Mouse (Mus musculus): ENCODE measurements around the gene Creb1.
"Not testable (repeated sequence)": the region's sequence is repeated elsewhere in the genome, so short reads cannot be mapped to it uniquely, and the experiment has no call there.

Creb1 gene

DNA sequence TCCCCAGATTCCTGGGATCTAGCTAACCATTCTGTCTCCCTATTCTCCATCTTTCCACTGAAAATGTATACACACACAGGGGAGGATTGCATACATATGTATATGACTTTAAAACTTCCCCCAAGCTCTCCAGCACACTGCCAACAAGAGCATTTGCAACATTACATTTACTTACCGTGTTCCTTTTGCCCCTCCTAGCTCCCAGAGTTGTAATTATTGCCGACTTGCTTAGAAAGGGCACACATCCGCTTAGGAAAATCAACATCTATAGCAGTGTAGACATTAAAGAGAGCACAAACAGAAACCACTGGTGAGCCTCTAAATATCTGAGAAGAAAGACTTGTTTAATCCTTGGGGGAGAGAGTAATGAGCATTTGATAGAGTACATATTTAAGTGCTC lies 85.8 kb downstream of the Creb1 start:
- no peak for DNase-seq (ENCODE audit: low spot score)

DNA sequence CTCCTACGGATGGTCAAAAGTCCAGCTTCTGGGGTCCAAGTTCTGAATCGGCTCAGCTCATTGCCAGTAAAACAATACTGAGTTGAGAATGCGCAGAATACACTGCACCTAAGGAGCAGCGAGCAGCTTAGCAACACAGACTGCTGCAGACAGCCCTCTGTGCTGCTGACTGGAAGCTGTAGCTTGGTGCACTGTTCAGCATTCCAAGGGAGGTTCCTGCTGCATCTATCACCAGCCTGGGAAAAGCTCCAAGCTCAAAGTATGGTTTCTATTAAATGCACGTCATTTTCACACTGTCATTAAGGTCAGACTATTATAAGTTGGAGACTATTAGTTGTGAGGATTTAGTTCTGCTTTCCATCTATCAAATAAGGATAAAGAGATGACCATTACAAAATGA lies 88.7 kb downstream of the Creb1 start:
- DNase-seq (ENCODE audit: low spot score), result no peak

DNA sequence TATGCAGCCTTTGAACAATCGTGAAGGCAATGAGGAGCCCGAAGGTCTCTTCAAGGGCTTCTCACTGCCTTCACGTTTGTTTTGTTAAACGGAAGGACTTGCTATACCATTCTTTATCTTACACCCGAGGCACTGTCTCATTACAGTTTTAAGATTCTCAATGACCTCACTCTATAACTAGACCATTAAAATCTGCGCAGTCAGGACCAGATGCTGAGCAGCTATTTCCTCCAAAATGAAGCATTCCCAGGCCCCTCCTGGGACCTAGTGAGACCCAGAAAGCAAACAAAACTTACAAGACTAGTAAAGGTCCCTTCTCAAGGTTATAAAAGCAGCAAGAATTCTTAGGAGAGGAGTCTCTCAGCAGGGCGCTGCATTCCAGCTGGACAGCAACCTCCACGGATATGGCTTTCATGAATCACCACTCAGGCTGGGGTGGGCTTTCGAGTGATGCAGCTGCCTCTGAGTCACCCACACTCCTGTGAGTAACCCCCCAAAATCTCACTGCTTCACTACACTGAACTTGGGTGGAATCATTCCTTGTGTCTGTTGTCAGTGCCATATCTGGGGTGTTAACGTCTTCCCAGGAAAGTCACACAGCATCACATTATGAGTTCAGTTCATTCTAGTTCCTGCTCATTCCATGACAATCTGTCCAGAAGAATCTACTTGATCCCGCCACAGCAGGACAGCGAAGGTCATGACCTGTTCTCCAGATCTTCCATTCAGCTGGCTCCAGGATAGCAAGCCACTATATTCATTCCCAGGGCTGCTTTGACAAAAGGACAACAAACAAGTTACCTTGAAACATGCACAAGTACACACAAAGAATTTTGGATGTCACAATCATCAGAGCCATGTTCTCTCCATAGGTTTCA lies 91.4 kb downstream of the Creb1 start:
- DNase-seq (ENCODE audit: low spot score), result no peak

DNA sequence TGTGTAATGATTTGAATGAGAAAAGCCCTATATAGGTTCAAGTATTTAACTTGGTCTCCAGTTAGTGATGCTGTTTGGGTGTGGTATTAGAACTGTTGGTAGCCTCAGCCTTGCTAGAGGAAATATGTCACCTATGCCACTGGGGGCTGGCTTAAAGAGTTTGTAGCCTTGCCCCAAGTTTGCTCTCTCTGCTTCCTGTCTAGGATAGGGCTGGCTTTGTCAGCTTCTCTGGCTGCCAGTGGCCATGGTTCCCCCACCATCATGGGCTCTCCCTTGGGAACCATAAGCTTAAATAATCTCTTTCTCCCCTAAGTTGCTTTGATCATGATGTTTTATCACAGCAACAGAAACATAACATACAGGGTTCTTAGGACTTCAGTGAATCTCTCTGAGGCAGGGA lies 92.8 kb downstream of the Creb1 start:
- DNase-seq (ENCODE audit: low spot score), result no peak

DNA sequence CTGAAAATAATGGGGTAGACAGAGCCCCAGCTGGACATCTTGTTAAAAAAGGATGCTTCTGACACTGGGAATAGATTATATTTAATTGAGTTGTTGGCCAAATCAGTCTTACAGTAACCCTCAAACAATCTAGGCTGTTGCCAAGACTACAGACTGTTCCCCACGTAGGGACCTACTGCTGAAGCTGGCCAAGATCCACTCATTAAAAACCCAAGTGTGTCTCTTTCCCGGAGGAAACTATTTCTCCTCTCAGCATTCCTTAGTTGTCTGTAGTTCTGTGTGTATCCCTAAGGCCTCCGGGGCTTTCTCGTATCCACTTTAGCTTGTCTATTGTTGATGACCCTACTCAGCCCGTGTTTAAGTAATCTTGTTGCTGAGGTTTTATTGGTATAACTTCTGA lies 99.1 kb downstream of the Creb1 start:
- no peak for DNase-seq (ENCODE audit: low spot score)

DNA sequence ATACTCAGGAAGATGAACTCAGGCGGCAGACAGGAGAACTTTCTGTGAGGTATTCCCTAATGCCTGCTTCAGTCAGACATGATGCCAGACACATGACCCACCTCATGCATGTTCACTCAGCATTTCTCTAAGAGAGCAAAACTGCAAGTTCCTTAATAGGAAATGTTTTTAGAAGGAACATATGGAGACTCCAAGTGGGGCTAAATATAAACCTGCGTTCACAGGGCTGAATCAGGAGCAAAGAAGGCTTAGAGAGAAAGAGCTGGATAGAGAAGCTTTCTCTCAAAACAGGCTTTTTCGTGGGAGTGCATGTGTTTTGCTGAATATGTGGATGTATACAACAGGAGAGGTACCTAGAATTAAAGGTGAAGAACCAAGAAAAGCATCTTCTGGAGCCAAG lies 100.8 kb downstream of the Creb1 start:
- no peak for DNase-seq (ENCODE audit: low spot score)

DNA sequence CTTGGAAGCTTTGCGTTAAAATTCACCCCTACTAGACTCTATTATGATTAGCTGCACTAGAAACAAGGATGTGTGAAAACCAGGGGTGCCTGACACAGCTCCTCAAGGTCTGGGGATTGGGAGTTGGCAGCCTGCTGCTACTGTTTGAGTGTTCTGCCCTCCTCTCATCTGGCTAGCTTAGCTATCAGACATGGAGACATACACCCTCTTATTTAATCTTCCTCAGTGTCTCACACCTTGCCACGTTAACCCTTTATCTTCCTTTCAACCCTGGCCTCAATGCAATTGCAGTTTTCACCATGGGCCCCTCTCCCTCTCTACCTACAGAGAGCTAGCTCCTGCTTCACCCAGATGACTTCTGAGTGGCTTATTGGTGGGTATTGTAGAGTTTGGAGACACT lies 103.2 kb downstream of the Creb1 start:
- DNase-seq (ENCODE audit: low spot score), result no peak

DNA sequence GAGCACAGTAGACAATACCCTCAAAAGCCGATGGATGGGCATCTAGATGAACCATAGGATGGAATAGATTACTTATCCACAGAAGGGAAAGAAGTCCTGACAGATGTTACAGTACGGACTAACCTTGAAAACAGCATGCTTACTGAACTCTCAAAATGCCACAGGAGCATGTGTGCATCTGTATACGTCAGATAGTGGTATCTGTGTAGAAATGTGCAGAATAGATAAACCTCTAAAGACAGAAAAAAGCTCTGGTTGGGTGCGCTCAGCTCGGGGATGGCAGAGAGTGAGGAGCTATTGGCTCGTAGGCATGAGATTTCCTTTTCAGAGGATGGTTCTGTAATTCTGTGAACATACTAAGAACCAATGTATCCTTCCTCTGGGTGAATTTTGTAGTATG lies 106.8 kb downstream of the Creb1 start:
- no peak for DNase-seq (ENCODE audit: low spot score)

DNA sequence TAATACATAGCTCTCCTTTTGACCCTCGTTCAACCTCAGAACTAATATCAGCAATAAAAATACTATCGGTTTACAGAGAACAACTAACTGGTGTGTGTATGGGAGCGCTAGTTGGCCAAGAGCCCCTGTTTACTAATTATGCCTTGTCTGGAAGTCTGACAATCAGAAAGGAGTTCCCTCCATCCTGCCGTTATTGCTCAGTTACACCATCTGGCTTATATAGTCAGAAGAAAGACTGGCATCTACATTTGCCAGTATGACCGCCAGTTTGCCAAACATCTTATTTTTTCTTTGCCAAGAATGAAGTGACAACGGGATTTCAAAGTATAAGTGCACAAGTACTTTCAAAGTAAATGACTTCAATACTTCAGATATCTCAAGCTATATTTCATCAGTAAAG lies 108.6 kb downstream of the Creb1 start:
- DNase-seq (ENCODE audit: low spot score), result no peak

DNA sequence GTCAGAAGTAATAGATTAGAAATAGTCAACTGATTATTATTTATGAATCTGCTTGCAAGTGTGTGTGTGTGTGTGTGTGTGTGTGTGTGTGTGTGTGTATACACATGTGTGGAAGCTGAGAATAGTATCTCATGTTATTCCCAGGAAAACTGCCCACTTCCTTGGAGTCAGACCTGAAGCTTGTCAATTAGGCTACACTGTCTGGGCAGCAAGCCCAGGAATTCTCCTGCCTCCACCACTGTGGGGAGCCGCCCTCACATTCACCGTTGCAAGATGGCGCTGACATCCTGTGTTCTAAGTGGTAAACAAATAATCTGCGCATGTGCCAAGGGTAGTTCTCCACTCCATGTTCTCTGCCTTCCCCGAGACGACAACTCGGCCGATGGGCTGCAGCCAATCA lies 110.1 kb downstream of the Creb1 start:
- not testable (repeated sequence) for DNase-seq (ENCODE audit: low spot score)

DNA sequence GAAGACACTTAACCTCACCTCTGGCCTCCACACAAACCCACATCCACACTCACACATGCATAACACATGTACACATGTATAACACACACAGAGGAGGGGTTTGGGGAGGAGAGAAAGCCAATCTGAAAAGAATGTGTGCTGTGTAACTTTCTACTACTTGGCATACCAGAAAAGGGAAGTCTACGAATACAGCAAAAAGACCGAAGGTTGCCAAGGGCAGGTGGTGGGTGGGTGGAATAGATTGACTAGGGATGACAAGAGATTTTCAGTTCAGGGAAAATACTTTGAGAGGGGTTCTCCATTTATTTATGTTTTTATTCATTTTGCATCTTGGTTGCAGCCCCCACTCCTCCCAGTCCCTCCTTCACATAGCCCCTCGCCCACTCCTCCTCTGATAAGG lies 112.1 kb downstream of the Creb1 start:
- DNase-seq (ENCODE audit: low spot score), result no peak

DNA sequence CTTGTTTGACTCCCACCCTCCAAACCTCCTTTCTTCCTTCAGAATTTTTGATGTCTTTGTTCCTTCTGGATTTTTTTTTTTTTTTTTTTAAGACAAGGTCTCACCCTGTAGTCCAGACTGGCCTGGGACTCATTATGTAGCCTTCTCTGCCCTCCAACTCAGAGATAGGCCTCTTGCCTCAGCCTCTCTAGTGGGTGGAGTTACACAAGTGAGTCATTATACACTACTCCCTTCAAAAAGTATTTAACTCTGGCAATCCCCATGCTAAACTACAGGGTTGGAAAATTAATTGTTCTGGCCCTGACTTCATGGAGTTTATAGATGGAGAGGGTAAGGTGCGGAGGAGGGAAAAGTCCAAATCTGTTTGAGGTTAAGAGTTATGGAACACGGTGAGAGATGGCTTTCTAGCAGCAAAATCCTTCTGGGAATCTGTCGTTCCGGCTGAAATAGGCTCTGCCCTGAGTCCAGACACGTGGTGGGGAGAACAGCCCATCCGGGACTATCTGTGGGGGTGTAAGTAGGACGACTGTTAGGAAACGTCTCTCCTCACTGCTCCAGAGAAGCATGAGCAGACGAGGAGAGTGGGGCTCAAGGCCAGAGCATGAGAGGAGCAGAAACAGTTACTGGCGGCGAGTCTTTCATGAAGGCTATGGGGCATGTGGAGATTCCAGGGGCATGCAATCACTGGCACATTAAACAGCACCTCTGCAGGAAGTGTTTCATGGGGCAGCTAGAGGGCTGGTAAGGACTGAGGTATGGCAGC lies 117.1 kb downstream of the Creb1 start:
- DNase-seq (ENCODE audit: low spot score), result no peak

DNA sequence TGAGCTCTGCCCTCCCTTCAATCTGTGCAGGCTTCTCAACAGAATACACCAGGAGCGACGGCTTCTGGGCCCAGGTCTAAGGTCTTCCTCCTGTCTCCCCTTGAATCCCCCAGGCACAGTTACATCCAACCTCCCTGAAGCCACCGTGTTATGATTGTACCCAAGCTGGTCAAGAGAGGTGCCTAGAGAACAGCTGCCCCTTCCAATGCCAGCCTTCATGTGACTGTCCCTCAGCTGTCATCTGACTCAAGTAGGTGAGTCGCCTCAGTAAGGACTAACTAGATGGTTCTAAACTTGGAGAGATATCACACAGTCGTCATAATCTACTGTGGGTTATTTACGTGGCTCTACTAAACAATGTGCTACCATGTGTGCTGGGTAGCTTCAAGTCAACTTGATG lies 121.3 kb downstream of the Creb1 start:
- DNase-seq (ENCODE audit: low spot score), result no peak

All from testis, postnatal 14 days (tissue).